Mouse (Mus musculus): ENCODE measurements around the gene Nfic. TPM values are rescaled to one million over a fixed set of nuclear protein-coding genes. Genes with fewer than 3 reads are reported as not detected.

Gene Nfic
- polyA plus RNA-seq, 1 experiment = 26.7 TPM

GRCm38 (mm10) chr10:81467670-81468235 is 12.3 kb upstream of the Nfic start:
- 88% methylated on average over 16 of the region's 16 CpGs for WGBS
- no peak for DNase-seq
- Histone ChIP-seq H3K36me3 (ENCODE audit: control insufficient read depth, insufficient read depth, low read length) (no peaks in the 10 kb centered on the region), H3K4me3 (ENCODE audit: control insufficient read depth, insufficient read depth, low read length) (no peak overlapping the region), H3K27me3 (ENCODE audit: control insufficient read depth, insufficient read depth, low read length) (no peaks in the 10 kb centered on the region; the same call in 1 of the 2 replicates), H3K27ac (ENCODE audit: control insufficient read depth, insufficient read depth, low read length) (no peak overlapping the region), H3K4me1 (replicated peaks; ENCODE audit: control insufficient read depth, insufficient read depth, low read length) (peaks cover 14% of the 10 kb centered on the region)
- TF ChIP-seq POLR2A (IDR thresholded peaks at IDR 0.05; ENCODE audit: control insufficient read depth, extremely low read depth, insufficient read depth, low read length, poor library complexity) (no peak), CTCF (IDR thresholded peaks at IDR 0.05; ENCODE audit: borderline replicate concordance, control insufficient read depth, extremely low read depth, insufficient read depth, low read length, poor library complexity) (no peak)

GRCm38 (mm10) chr10:81466881-81467280 is 11.4 kb upstream of the Nfic start:
- Histone ChIP-seq H3K4me1 (replicated peaks; ENCODE audit: control insufficient read depth, insufficient read depth, low read length) (peaks cover 18% of the 10 kb centered on the region), H3K27ac (ENCODE audit: control insufficient read depth, insufficient read depth, low read length) (no peak overlapping the region), H3K36me3 (ENCODE audit: control insufficient read depth, insufficient read depth, low read length) (no peaks in the 10 kb centered on the region), H3K27me3 (ENCODE audit: control insufficient read depth, insufficient read depth, low read length) (no peaks in the 10 kb centered on the region; the same call in 1 of the 2 replicates), H3K4me3 (ENCODE audit: control insufficient read depth, insufficient read depth, low read length) (no peak overlapping the region)
- no peak for DNase-seq
- TF ChIP-seq POLR2A (IDR thresholded peaks at IDR 0.05; ENCODE audit: control insufficient read depth, extremely low read depth, insufficient read depth, low read length, poor library complexity) (no peak), CTCF (IDR thresholded peaks at IDR 0.05; ENCODE audit: borderline replicate concordance, control insufficient read depth, extremely low read depth, insufficient read depth, low read length, poor library complexity) (no peak)
- WGBS = 79% methylated on average over 14 of the region's 14 CpGs

GRCm38 (mm10) chr10:81466066-81466465 is 10.6 kb upstream of the Nfic start:
- Histone ChIP-seq H3K4me3 (ENCODE audit: control insufficient read depth, insufficient read depth, low read length) (no peak overlapping the region), H3K36me3 (ENCODE audit: control insufficient read depth, insufficient read depth, low read length) (no peaks in the 10 kb centered on the region), H3K27ac (ENCODE audit: control insufficient read depth, insufficient read depth, low read length) (no peak overlapping the region), H3K27me3 (ENCODE audit: control insufficient read depth, insufficient read depth, low read length) (no peaks in the 10 kb centered on the region; the same call in 1 of the 2 replicates), H3K4me1 (replicated peaks; ENCODE audit: control insufficient read depth, insufficient read depth, low read length) (peaks cover 17% of the 10 kb centered on the region)
- no peak for DNase-seq
- TF ChIP-seq POLR2A (IDR thresholded peaks at IDR 0.05; ENCODE audit: control insufficient read depth, extremely low read depth, insufficient read depth, low read length, poor library complexity) = no peak
- TF ChIP-seq CTCF (IDR thresholded peaks at IDR 0.05; ENCODE audit: borderline replicate concordance, control insufficient read depth, extremely low read depth, insufficient read depth, low read length, poor library complexity) = no peak
- 64% methylated on average over 2 of the region's 2 CpGs for WGBS

GRCm38 (mm10) chr10:81465265-81465645 is 9.8 kb upstream of the Nfic start:
- Histone ChIP-seq H3K4me1 (replicated peaks; ENCODE audit: control insufficient read depth, insufficient read depth, low read length) (peaks cover 11% of the 10 kb centered on the region), H3K36me3 (ENCODE audit: control insufficient read depth, insufficient read depth, low read length) (no peaks in the 10 kb centered on the region), H3K4me3 (ENCODE audit: control insufficient read depth, insufficient read depth, low read length) (no peak overlapping the region), H3K27me3 (ENCODE audit: control insufficient read depth, insufficient read depth, low read length) (no peaks in the 10 kb centered on the region; the same call in 1 of the 2 replicates), H3K27ac (ENCODE audit: control insufficient read depth, insufficient read depth, low read length) (no peak overlapping the region)
- DNase-seq = no peak
- TF ChIP-seq CTCF (IDR thresholded peaks at IDR 0.05; ENCODE audit: borderline replicate concordance, control insufficient read depth, extremely low read depth, insufficient read depth, low read length, poor library complexity) (0 out of 2 replicates have a peak, but pooled peaks have one; percentile 12), POLR2A (IDR thresholded peaks at IDR 0.05; ENCODE audit: control insufficient read depth, extremely low read depth, insufficient read depth, low read length, poor library complexity) (no peak)
- 29% methylated on average over 5 of the region's 5 CpGs for WGBS

GRCm38 (mm10) chr10:81464405-81465264 is 9.2 kb upstream of the Nfic start:
- H3K4me3 ChIP-seq (ENCODE audit: control insufficient read depth, insufficient read depth, low read length) = no peak overlapping the region
- H3K36me3 ChIP-seq (ENCODE audit: control insufficient read depth, insufficient read depth, low read length) = no peaks in the 10 kb centered on the region
- no peak for TF ChIP-seq CTCF (IDR thresholded peaks at IDR 0.05; ENCODE audit: borderline replicate concordance, control insufficient read depth, extremely low read depth, insufficient read depth, low read length, poor library complexity)
- no peak for TF ChIP-seq POLR2A (IDR thresholded peaks at IDR 0.05; ENCODE audit: control insufficient read depth, extremely low read depth, insufficient read depth, low read length, poor library complexity)
- H3K4me1 ChIP-seq (replicated peaks; ENCODE audit: control insufficient read depth, insufficient read depth, low read length) = peaks cover 11% of the 10 kb centered on the region
- no peak for DNase-seq
- 9% methylated on average over 33 of the region's 33 CpGs for WGBS
- no peak overlapping the region for H3K27ac ChIP-seq (ENCODE audit: control insufficient read depth, insufficient read depth, low read length)
- no peaks in the 10 kb centered on the region; the same call in 1 of the 2 replicates for H3K27me3 ChIP-seq (ENCODE audit: control insufficient read depth, insufficient read depth, low read length)

- Histone ChIP-seq H3K4me1 (replicated peaks; ENCODE audit: control insufficient read depth, insufficient read depth, low read length) (peaks cover 11% of the 10 kb centered on the region), H3K4me3 (ENCODE audit: control insufficient read depth, insufficient read depth, low read length) (no peak overlapping the region), H3K27me3 (ENCODE audit: control insufficient read depth, insufficient read depth, low read length) (no peaks in the 10 kb centered on the region; the same call in 1 of the 2 replicates), H3K36me3 (ENCODE audit: control insufficient read depth, insufficient read depth, low read length) (no peaks in the 10 kb centered on the region), H3K27ac (ENCODE audit: control insufficient read depth, insufficient read depth, low read length) (no peak overlapping the region)
- no peak for TF ChIP-seq CTCF (IDR thresholded peaks at IDR 0.05; ENCODE audit: borderline replicate concordance, control insufficient read depth, extremely low read depth, insufficient read depth, low read length, poor library complexity)
- TF ChIP-seq POLR2A (IDR thresholded peaks at IDR 0.05; ENCODE audit: control insufficient read depth, extremely low read depth, insufficient read depth, low read length, poor library complexity) = no peak
- 46% methylated on average over 4 of the region's 4 CpGs for WGBS
- no peak for DNase-seq
Observed at GRCm38 (mm10) chr10:81463531-81463930, 8.1 kb upstream of the Nfic start.

Measured in thymus, adult 2 months (tissue).